Mouse (Mus musculus) megakaryocyte, adult 5-6 weeks (primary cell): ENCODE measurements around the gene Maco1. TPM values are rescaled to one million over a fixed set of nuclear protein-coding genes. Genes with fewer than 3 reads are reported as not detected.
"Not testable (repeated sequence)": the region's sequence is repeated elsewhere in the genome, so short reads cannot be mapped to it uniquely, and the experiment has no call there.

Experiments used
- ATAC-seq: 2 replicates; pipeline ENCODE4 v1.8.0; 2016; ENCODE audit warnings: mild to moderate bottlenecking, inconsistent platforms; ENCODE audit not compliant: poor library complexity, severe bottlenecking
- total RNA-seq, 2 experiments: library from RNA; stranded (forward) in 1 of 2; stranded (reverse) in 1 of 2; fragments of 153-499, 151-499 nt in 1 of 2; fragments of 221-1000, 200-1000 nt in 1 of 2; gene quantifications; 2 replicates each; pipeline versions ENCODE4 v1.2.3 to v1.2.4; 2015 to 2017

Maco1 gene
- total RNA-seq, 2 experiments from 2014 or later = 17.4 to 20.9 TPM

- no peak for ATAC-seq
Measured at GRCm38 (mm10) chr4:134861884-134862283, 8.7 kb upstream of the Maco1 start.

GRCm38 (mm10) chr4:134858494-134858893 lies 5.3 kb upstream of the Maco1 start:
- no peak for ATAC-seq

- no peak for ATAC-seq
Measured at GRCm38 (mm10) chr4:134856501-134856900, 3.4 kb upstream of the Maco1 start.

- ATAC-seq = no peak
Measured at GRCm38 (mm10) chr4:134856056-134856455, 2.9 kb upstream of the Maco1 start.

- no peak for ATAC-seq
Measured at GRCm38 (mm10) chr4:134855371-134855770, 2.2 kb upstream of the Maco1 start.

- peak; percentile 86 for ATAC-seq
Measured at GRCm38 (mm10) chr4:134853637-134854485, 716 bp upstream of the Maco1 start.

- ATAC-seq = 0 out of 2 replicates have a peak, but pooled peaks have one; percentile 2
Measured at GRCm38 (mm10) chr4:134852438-134853255, 498 bp downstream of the Maco1 start.

- no peak for ATAC-seq
Measured at GRCm38 (mm10) chr4:134851876-134852275, 1.3 kb downstream of the Maco1 start.

GRCm38 (mm10) chr4:134851236-134851635 lies 1.9 kb downstream of the Maco1 start:
- ATAC-seq = no peak

- no peak for ATAC-seq
Measured at GRCm38 (mm10) chr4:134850551-134850950, 2.6 kb downstream of the Maco1 start.

GRCm38 (mm10) chr4:134847587-134847986 lies 5.6 kb downstream of the Maco1 start:
- ATAC-seq = no peak

- no peak for ATAC-seq
Measured at GRCm38 (mm10) chr4:134843566-134843965, 9.6 kb downstream of the Maco1 start.

GRCm38 (mm10) chr4:134840231-134840630 lies 12.9 kb downstream of the Maco1 start:
- ATAC-seq = no peak

GRCm38 (mm10) chr4:134838706-134839105 lies 14.4 kb downstream of the Maco1 start:
- ATAC-seq = not testable (repeated sequence)

GRCm38 (mm10) chr4:134838221-134838620 lies 14.9 kb downstream of the Maco1 start:
- no peak for ATAC-seq

GRCm38 (mm10) chr4:134835486-134835885 lies 17.7 kb downstream of the Maco1 start:
- ATAC-seq = no peak

GRCm38 (mm10) chr4:134831934-134832333 lies 21.2 kb downstream of the Maco1 start:
- no peak for ATAC-seq

- ATAC-seq = no peak
Measured at GRCm38 (mm10) chr4:134827806-134828205, 25.3 kb downstream of the Maco1 start.

- ATAC-seq = no peak
Measured at GRCm38 (mm10) chr4:134826348-134826747, 26.8 kb downstream of the Maco1 start.

GRCm38 (mm10) chr4:134825864-134826263 lies 27.3 kb downstream of the Maco1 start:
- not testable (repeated sequence) for ATAC-seq

- no peak for ATAC-seq
Measured at GRCm38 (mm10) chr4:134823560-134823959, 29.6 kb downstream of the Maco1 start.

- ATAC-seq = no peak
Measured at GRCm38 (mm10) chr4:134821061-134821460, 32.1 kb downstream of the Maco1 start.
